Mouse (Mus musculus): ENCODE data around the gene Rapgef4. TPM values are rescaled to one million over a fixed set of nuclear protein-coding genes. Genes with fewer than 3 reads are reported as not detected.

Rapgef4 gene
- polyA plus RNA-seq, 1 experiment from 2014 or later: 4.8 TPM

DNA sequence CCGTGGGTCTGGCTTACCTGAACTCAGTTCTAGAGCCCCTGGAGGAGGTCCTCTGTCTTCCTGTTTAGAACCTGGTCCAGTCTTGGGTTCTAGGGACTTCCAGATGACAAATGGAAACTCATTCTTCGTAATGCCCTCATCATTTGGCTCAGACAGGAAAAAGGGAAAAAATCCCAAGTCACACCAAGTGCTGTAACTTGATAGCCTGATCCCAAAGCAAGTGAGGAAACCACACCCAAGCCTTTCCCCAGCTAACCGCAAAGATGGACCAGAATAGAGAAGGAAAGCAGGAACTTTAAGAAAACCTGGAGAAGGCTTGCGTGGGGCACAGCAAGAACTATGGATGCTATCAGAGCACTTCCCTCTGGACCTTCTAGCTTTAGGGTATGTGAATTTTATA is 167.6 kb downstream of the Rapgef4 start:
- H3K36me3 ChIP-seq: no peaks in the 10 kb centered on the region
- H3K4me1 ChIP-seq: 0 out of 2 replicates have a peak, but pooled peaks cover 7% of the 10 kb centered on the region
- H3K27ac ChIP-seq (replicated peaks): no peak overlapping the region
- no peak overlapping the region for H3K9ac ChIP-seq (replicated peaks)
- peaks cover 5% of the 10 kb centered on the region; the same call in 1 of the 2 replicates for H3K27me3 ChIP-seq
- 67% methylated on average over 4 of the region's 4 CpGs for WGBS
- no peaks in the 10 kb centered on the region for H3K9me3 ChIP-seq
- no peak overlapping the region for H3K4me3 ChIP-seq
- H3K4me2 ChIP-seq (replicated peaks): no peak overlapping the region
- no peak for ATAC-seq (ENCODE audit: low FRiP score, low read depth)

DNA sequence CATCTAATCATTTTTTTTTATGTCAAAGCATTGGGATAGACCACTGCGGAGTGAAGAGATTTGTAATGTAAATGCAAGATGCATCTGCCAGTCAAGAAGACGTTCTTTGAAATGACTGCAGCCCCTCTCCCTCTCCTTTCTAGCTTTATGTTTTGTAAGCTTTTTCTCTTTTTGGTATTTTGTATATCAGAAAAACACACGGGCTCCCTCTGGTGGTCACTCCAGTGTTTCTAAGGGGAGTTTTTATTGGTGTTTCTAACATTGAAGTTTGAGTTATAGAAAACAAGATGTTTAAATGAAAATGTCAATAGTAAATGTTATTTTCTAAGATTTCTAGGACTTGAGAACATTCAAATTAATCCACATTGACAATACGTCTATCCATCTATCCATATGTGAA is 168.0 kb downstream of the Rapgef4 start:
- Histone ChIP-seq H3K4me3 (no peak overlapping the region), H3K9me3 (no peaks in the 10 kb centered on the region), H3K4me2 (replicated peaks) (no peak overlapping the region), H3K4me1 (0 out of 2 replicates have a peak, but pooled peaks cover 7% of the 10 kb centered on the region), H3K9ac (replicated peaks) (no peak overlapping the region), H3K27me3 (peaks cover 5% of the 10 kb centered on the region; the same call in 1 of the 2 replicates), H3K27ac (replicated peaks) (no peak overlapping the region), H3K36me3 (no peaks in the 10 kb centered on the region)
- ATAC-seq (ENCODE audit: low FRiP score, low read depth): no peak
- whole genome bisulfite sequencing: 32% methylated on average over 4 of the region's 4 CpGs

DNA sequence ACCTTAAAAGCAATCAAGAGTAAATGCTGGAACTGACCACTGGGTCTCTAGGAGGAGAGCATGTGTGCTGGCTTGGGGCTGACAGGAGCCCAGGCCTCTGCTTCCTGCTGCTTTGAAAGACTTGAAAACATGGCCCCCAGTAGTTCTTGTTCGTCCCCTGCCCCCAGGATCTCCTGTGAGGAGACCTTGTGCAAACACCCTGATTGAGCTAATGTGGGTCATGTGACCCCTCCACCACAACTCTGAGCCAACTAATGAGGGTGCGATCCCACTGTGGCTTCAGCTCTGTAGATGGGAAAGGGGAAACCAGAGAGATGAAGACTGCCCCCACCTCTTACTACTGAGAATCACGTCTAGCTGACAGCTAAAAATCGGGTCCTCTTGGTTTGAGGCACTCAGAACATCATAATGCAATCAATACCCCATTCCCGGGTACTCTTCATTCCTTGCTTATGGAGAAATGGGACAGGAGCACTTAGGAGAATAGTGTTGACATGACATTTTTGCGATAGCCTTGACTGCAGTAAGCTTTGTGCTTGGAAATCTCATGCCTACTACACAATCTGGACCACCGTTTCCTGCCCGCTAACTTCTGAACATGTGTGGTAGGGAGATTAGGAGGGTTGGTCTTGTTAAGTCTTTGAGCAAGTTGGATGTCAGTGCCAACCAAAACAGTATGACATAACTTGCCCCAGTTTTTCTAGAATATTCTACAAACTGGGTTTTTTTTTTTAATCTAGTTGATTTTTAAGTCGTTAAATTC is 170.9 kb downstream of the Rapgef4 start:
- Histone ChIP-seq H3K4me1 (0 out of 2 replicates have a peak, but pooled peaks cover 7% of the 10 kb centered on the region), H3K27ac (replicated peaks) (no peak overlapping the region), H3K4me2 (replicated peaks) (no peak overlapping the region), H3K36me3 (no peaks in the 10 kb centered on the region), H3K4me3 (no peak overlapping the region), H3K9ac (replicated peaks) (no peak overlapping the region), H3K27me3 (peaks cover 5% of the 10 kb centered on the region), H3K9me3 (no peaks in the 10 kb centered on the region)
- no peak for ATAC-seq (ENCODE audit: low FRiP score, low read depth)
- WGBS: 81% methylated on average over 9 of the region's 9 CpGs

DNA sequence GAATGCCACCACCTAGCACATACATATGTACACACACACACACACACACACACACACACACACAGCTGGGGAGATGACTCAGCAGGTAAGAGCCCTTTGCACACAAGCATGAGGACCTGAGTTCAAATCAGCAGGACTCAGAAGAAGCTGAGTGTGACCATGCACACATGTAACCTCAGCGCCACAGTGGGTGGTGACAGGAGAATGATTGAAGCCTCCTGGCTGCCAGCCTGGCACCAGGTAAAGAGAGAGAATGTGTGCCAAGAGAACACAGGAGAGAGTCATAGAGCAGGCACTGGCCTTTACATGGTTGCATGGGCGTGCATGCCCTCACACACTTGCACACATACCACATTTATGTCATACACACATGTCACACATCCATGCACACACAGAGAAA is 171.7 kb downstream of the Rapgef4 start:
- Histone ChIP-seq H3K9me3 (no peaks in the 10 kb centered on the region), H3K4me1 (peaks cover 10% of the 10 kb centered on the region; the same call in 1 of the 2 replicates), H3K4me2 (replicated peaks) (no peak overlapping the region), H3K27ac (replicated peaks) (no peak overlapping the region), H3K9ac (replicated peaks) (no peak overlapping the region), H3K36me3 (no peaks in the 10 kb centered on the region), H3K27me3 (peaks cover 5% of the 10 kb centered on the region), H3K4me3 (no peak overlapping the region)
- 90% methylated on average over 2 of the region's 2 CpGs for WGBS
- no peak for ATAC-seq (ENCODE audit: low FRiP score, low read depth)

DNA sequence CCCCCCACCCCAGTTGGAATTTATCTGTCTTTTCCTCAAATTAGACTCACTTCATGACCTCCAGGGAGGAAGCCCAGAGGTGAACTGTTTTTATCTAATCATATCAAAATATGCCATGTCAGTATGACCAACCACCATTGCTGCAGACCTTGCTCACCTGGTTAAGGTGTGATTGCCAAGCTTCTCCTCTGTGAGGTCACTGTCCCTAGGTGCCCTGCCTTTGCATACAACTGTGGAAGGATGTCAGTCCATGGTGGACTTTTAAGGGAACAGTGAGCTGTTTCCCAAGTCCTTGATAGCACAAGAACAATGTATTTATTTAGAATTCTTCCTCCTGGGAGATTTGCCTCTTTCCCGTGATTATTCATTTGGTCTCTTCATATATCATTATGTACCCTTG is 172.8 kb downstream of the Rapgef4 start:
- Histone ChIP-seq H3K9ac (replicated peaks) (no peak overlapping the region), H3K36me3 (no peaks in the 10 kb centered on the region), H3K4me1 (peaks cover 5% of the 10 kb centered on the region; the same call in 1 of the 2 replicates), H3K27me3 (peaks cover 5% of the 10 kb centered on the region), H3K27ac (replicated peaks) (no peak overlapping the region), H3K9me3 (no peaks in the 10 kb centered on the region), H3K4me3 (no peak overlapping the region), H3K4me2 (replicated peaks) (no peak overlapping the region)
- WGBS: 84% methylated on average over 1 of the region's 1 CpGs
- no peak for ATAC-seq (ENCODE audit: low FRiP score, low read depth)

DNA sequence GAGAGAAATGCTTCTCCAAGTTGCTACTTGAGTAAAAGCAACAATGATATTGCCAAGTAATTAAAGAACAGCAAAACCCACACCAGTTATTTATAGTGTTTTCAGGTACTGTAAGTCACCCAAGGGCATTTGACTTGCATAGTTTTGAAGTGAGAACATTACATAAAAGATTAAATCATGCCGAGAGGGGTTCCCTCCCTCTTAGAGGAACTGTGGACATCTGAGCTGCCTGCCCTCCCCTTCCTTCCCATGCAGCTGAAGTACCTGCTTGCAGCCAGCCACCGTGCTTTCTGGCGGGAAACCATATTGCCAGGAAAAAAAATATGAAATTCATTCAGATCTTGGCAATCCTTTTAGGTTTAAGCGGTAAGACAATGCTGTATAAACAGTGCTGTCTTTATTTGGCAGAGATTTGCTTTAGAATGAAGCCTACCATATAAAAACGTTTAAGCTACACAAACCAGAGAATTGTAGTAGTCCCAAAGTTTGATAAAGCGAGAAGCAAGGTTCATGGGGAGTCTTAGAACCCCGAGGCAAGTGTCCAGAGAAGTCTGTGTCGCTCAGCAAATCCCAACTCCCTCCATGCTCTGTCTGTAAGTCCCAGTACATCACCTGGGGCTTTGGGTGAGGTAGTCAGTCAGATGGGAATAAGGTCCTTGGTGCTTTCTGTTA is 174.2 kb downstream of the Rapgef4 start:
- no peak overlapping the region for H3K27ac ChIP-seq (replicated peaks)
- ATAC-seq (ENCODE audit: low FRiP score, low read depth): no peak

DNA sequence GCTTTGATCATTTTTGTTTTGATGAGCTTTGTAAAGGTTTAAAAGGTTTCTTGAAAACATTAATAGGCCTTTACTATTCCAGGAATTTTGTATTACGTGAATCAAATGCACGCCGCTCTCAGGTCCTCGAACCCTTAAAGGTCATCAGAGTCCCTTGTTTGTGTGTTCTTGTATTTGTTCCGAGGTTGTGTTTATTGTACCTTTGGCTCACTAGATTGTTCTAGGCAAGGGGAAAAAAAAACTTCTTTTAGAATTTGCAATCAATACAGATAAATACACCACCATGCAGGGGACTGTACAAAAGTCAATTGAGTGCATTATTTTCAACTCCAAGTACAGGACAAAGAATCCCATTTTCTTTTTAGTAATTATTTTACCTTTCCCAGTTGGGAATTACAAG is 175.4 kb downstream of the Rapgef4 start:
- H3K4me1 ChIP-seq: peaks cover 4% of the 10 kb centered on the region; the same call in 1 of the 2 replicates
- no peaks in the 10 kb centered on the region for H3K9me3 ChIP-seq
- no peak overlapping the region for H3K9ac ChIP-seq (replicated peaks)
- H3K27ac ChIP-seq (replicated peaks): no peak overlapping the region
- no peak overlapping the region for H3K4me2 ChIP-seq (replicated peaks)
- H3K4me3 ChIP-seq: no peak overlapping the region
- no peaks in the 10 kb centered on the region for H3K36me3 ChIP-seq
- no peak for ATAC-seq (ENCODE audit: low FRiP score, low read depth)
- H3K27me3 ChIP-seq: no peaks in the 10 kb centered on the region; the same call in 1 of the 2 replicates
- WGBS: 83% methylated on average over 5 of the region's 5 CpGs

More for the DNA sequence above, 174.2 kb downstream of the Rapgef4 start:
- Histone ChIP-seq H3K4me1 (peaks cover 4% of the 10 kb centered on the region; the same call in 1 of the 2 replicates), H3K4me3 (no peak overlapping the region), H3K36me3 (no peaks in the 10 kb centered on the region), H3K27me3 (peaks cover 3% of the 10 kb centered on the region), H3K9me3 (no peaks in the 10 kb centered on the region), H3K4me2 (replicated peaks) (no peak overlapping the region), H3K9ac (replicated peaks) (no peak overlapping the region)
- WGBS: 78% methylated on average over 8 of the region's 8 CpGs

DNA sequence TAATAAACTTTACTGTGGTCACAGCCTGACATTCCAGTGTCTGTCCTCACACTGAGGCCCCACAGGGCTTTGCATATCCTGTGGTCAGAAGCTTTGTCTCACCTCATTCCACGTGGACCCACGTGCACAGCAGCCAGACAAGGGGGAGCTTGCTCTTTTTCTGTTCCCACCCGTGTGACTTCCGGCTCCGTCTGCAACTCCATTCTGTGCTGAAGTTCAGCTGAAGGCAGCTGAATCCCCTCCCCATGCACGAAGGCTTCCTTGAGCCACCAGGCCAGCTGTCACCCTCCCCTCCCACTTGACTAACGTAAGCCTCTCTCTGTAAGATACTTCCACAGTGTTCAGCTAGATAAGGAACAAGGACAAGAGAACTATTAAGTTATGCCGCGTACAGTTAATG is 176.5 kb downstream of the Rapgef4 start:
- Histone ChIP-seq H3K27ac (replicated peaks) (no peak overlapping the region), H3K9ac (replicated peaks) (no peak overlapping the region), H3K36me3 (no peaks in the 10 kb centered on the region), H3K9me3 (no peaks in the 10 kb centered on the region), H3K4me3 (no peak overlapping the region), H3K4me1 (peaks cover 4% of the 10 kb centered on the region; the same call in 1 of the 2 replicates), H3K4me2 (replicated peaks) (no peak overlapping the region), H3K27me3 (no peaks in the 10 kb centered on the region; the same call in 1 of the 2 replicates)
- WGBS: 38% methylated on average over 9 of the region's 9 CpGs
- no peak for ATAC-seq (ENCODE audit: low FRiP score, low read depth)

DNA sequence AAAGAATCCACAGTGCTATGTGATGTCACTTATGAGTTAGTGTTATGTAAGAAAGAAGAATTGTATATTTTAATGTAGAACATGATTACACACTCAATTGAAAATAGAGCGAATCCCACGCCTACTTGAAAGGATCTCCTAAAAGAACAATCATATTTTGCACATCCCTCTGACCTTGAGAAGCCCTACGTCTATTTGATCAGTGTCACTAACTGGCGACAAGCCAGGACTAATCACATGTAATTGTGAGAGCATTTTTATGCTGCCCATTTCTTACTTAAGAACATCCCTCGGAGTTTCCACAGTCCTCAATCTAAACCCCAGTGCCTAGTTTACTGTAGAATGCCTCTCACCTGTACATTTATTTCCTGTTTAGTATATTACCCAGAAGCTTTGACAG is 177.0 kb downstream of the Rapgef4 start:
- H3K4me1 ChIP-seq: peaks cover 4% of the 10 kb centered on the region; the same call in 1 of the 2 replicates
- ATAC-seq (ENCODE audit: low FRiP score, low read depth): no peak
- H3K27me3 ChIP-seq: no peaks in the 10 kb centered on the region; the same call in 1 of the 2 replicates
- no peak overlapping the region for H3K4me3 ChIP-seq
- no peak overlapping the region for H3K9ac ChIP-seq (replicated peaks)
- H3K9me3 ChIP-seq: no peaks in the 10 kb centered on the region
- no peaks in the 10 kb centered on the region for H3K36me3 ChIP-seq
- H3K27ac ChIP-seq (replicated peaks): no peak overlapping the region
- 85% methylated on average over 5 of the region's 5 CpGs for WGBS
- H3K4me2 ChIP-seq (replicated peaks): no peak overlapping the region

DNA sequence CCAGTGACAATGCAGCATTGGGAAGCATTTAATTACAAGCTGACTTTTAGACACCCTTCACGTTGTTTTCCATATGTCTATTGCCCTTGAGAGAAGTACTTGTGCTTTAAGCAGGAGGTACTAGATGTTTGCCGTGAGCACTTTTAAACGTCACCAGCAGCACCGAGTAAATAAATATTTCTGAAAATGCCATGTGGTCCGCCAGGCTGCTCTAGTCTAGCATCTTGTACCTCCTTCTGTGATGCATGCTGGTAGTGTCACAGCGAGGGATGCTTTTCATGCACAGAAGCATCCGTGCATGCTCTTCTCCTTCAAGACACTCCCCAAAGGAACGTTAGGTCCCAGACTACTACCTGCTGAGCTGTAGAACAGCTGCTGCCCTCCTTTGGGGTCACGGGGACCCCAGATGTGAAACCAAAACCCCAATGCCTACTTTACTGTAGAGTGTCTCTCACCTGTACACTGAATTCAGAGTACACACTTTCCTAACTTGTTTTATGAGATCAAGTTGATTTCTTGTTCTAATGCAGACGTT is 177.7 kb downstream of the Rapgef4 start:
- no peak for ATAC-seq (ENCODE audit: low FRiP score, low read depth)
- no peaks in the 10 kb centered on the region for H3K9me3 ChIP-seq
- H3K9ac ChIP-seq (replicated peaks): no peak overlapping the region
- no peaks in the 10 kb centered on the region; the same call in 1 of the 2 replicates for H3K27me3 ChIP-seq
- H3K36me3 ChIP-seq: no peaks in the 10 kb centered on the region
- no peak overlapping the region for H3K4me2 ChIP-seq (replicated peaks)
- H3K4me1 ChIP-seq: peaks cover 4% of the 10 kb centered on the region; the same call in 1 of the 2 replicates
- H3K27ac ChIP-seq (replicated peaks): no peak overlapping the region
- WGBS: 81% methylated on average over 10 of the region's 10 CpGs
- H3K4me3 ChIP-seq: no peak overlapping the region

DNA sequence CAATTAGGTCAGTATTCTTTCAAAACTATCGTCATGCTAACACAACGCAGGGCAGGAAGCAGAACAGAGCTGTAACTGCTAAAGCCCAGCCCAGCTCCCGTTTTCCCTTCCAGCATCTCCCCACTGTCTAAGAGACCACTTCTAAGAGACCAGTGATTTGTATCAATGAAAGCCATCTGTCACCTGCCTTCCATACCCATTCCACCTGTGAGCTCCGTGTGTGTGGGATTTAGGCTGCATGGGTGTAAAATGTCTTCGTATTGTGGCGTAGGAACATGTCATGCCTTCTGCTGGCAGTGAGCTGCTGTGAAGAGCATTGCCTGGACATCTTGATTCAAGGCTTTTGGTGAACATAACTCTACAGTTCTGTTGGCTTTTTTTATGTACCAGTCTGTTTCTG is 178.2 kb downstream of the Rapgef4 start:
- H3K27me3 ChIP-seq: no peaks in the 10 kb centered on the region; the same call in 1 of the 2 replicates
- peaks cover 4% of the 10 kb centered on the region; the same call in 1 of the 2 replicates for H3K4me1 ChIP-seq
- H3K36me3 ChIP-seq: no peaks in the 10 kb centered on the region
- no peak overlapping the region for H3K9ac ChIP-seq (replicated peaks)
- WGBS: 87% methylated on average over 6 of the region's 6 CpGs
- no peak overlapping the region for H3K4me2 ChIP-seq (replicated peaks)
- no peak overlapping the region for H3K4me3 ChIP-seq
- H3K9me3 ChIP-seq: no peaks in the 10 kb centered on the region
- no peak for ATAC-seq (ENCODE audit: low FRiP score, low read depth)
- H3K27ac ChIP-seq (replicated peaks): no peak overlapping the region

Data from midbrain, embryonic 12.5 days (tissue).